Mouse (Mus musculus): Measurements from ENCODE around the gene Rap1gds1. TPM values are rescaled to one million over a fixed set of nuclear protein-coding genes. Genes with fewer than 3 reads are reported as not detected.

Gene Rap1gds1
- polyA plus RNA-seq, 1 experiment from 2014 or later: 42.6 TPM

DNA sequence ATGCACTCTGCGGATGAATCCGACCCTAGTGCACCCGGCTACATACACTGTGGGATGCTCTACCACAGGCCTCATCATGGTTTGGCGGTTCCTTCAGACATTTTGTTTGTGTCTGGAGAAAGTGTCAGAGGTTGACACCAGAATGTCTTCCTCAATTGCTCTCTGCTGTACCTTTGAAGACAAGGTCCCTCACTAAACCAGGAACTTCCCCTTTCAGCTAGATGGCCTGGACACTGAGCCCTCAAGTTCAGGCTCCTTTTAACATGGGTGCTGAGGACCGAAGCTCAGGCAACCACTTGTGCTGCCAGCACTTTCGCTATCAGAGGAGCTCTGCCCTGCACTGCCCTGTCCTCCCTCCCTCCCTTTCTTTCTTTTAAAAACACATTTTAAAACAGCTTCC, 92.8 kb downstream of the Rap1gds1 start:
- Histone ChIP-seq H3K4me3 (ENCODE audit: low read length) (no peak overlapping the region), H3K4me1 (ENCODE audit: control insufficient read depth, insufficient read depth, low read length) (no peaks in the 10 kb centered on the region), H3K9ac (ENCODE audit: low read depth, low read length) (no peak overlapping the region), H3K27me3 (replicated peaks; ENCODE audit: control insufficient read depth, insufficient read depth, low read length) (no peaks in the 10 kb centered on the region), H3K36me3 (ENCODE audit: control insufficient read depth, insufficient read depth, low read length) (peaks cover 2% of the 10 kb centered on the region; the same call in 1 of the 2 replicates), H3K9me3 (ENCODE audit: control insufficient read depth, low read length) (no peaks in the 10 kb centered on the region), H3K4me2 (ENCODE audit: low read depth, low read length) (no peak overlapping the region), H3K27ac (ENCODE audit: low read length) (no peak overlapping the region)
- ATAC-seq: no peak
- 94% methylated on average over 6 of the region's 6 CpGs for WGBS

DNA sequence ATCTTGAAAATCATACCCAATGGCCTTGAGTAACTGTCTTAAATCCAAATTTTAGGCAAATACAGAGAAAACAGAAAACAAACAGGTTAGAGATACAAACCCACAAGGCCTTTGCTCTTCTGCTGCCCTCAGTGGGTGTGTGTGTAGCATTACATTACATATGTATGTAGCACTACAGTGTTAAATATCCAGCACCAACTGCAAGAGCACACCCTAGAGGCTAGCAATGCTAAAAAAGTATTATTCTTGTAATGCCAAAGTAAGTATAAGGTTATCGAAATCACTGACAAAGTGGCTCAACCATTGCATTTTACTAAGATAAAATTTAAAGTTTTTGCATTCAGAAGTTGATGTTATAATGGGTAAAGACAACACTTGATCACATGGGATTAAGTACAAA, 97.6 kb downstream of the Rap1gds1 start:
- Histone ChIP-seq H3K36me3 (ENCODE audit: control insufficient read depth, insufficient read depth, low read length) (peaks cover 7% of the 10 kb centered on the region), H3K4me1 (ENCODE audit: control insufficient read depth, insufficient read depth, low read length) (no peaks in the 10 kb centered on the region), H3K27me3 (replicated peaks; ENCODE audit: control insufficient read depth, insufficient read depth, low read length) (no peaks in the 10 kb centered on the region), H3K4me2 (ENCODE audit: low read depth, low read length) (no peak overlapping the region), H3K9me3 (ENCODE audit: control insufficient read depth, low read length) (no peaks in the 10 kb centered on the region), H3K27ac (ENCODE audit: low read length) (no peak overlapping the region), H3K9ac (ENCODE audit: low read depth, low read length) (no peak overlapping the region), H3K4me3 (ENCODE audit: low read length) (no peak overlapping the region)
- no peak for ATAC-seq
- 98% methylated on average over 1 of the region's 1 CpGs for whole genome bisulfite sequencing

GRCm38 (mm10) chr3:138967627-138968026, 107.4 kb downstream of the Rap1gds1 start:
- Histone ChIP-seq H3K36me3 (ENCODE audit: control insufficient read depth, insufficient read depth, low read length) (no peaks in the 10 kb centered on the region), H3K27me3 (replicated peaks; ENCODE audit: control insufficient read depth, insufficient read depth, low read length) (no peaks in the 10 kb centered on the region), H3K4me1 (ENCODE audit: control insufficient read depth, insufficient read depth, low read length) (no peaks in the 10 kb centered on the region), H3K4me2 (ENCODE audit: low read depth, low read length) (no peak overlapping the region), H3K9ac (ENCODE audit: low read depth, low read length) (no peak overlapping the region), H3K9me3 (ENCODE audit: control insufficient read depth, low read length) (no peaks in the 10 kb centered on the region), H3K27ac (ENCODE audit: low read length) (no peak overlapping the region), H3K4me3 (ENCODE audit: low read length) (no peak overlapping the region)
- no peak for ATAC-seq
- WGBS: 93% methylated on average over 9 of the region's 9 CpGs

GRCm38 (mm10) chr3:138958527-138958926, 116.5 kb downstream of the Rap1gds1 start:
- no peak for ATAC-seq
- no peak overlapping the region for H3K9ac ChIP-seq (ENCODE audit: low read depth, low read length)
- no peak overlapping the region for H3K4me3 ChIP-seq (ENCODE audit: low read length)
- H3K4me1 ChIP-seq (ENCODE audit: control insufficient read depth, insufficient read depth, low read length): no peaks in the 10 kb centered on the region
- H3K27ac ChIP-seq (ENCODE audit: low read length): no peak overlapping the region
- no peaks in the 10 kb centered on the region for H3K9me3 ChIP-seq (ENCODE audit: control insufficient read depth, low read length)
- H3K27me3 ChIP-seq (replicated peaks; ENCODE audit: control insufficient read depth, insufficient read depth, low read length): no peaks in the 10 kb centered on the region
- WGBS: 91% methylated on average over 8 of the region's 8 CpGs
- H3K4me2 ChIP-seq (ENCODE audit: low read depth, low read length): no peak overlapping the region
- H3K36me3 ChIP-seq (ENCODE audit: control insufficient read depth, insufficient read depth, low read length): no peaks in the 10 kb centered on the region; the same call in 1 of the 2 replicates

DNA sequence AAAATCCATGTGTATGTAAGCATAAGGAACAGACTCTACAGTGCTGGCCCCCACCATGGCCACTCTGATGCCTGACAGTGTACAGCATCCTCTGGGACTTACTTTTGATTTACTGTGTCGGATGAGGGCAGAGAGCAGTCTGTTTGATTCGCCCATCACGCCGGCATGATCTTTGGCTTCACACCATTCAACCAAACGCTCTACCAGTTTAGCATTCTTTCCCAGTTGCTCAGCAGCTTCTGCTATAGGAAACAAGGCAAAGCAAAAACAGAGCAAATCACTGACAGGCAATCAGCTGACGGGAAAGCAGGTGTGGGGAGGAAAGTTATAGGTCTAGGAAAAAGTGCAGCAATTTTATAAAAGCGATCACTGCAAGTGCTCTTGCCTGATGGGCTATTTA, 119.8 kb downstream of the Rap1gds1 start:
- no peaks in the 10 kb centered on the region; the same call in 1 of the 2 replicates for H3K36me3 ChIP-seq (ENCODE audit: control insufficient read depth, insufficient read depth, low read length)
- 92% methylated on average over 7 of the region's 7 CpGs for WGBS
- ATAC-seq: no peak

DNA sequence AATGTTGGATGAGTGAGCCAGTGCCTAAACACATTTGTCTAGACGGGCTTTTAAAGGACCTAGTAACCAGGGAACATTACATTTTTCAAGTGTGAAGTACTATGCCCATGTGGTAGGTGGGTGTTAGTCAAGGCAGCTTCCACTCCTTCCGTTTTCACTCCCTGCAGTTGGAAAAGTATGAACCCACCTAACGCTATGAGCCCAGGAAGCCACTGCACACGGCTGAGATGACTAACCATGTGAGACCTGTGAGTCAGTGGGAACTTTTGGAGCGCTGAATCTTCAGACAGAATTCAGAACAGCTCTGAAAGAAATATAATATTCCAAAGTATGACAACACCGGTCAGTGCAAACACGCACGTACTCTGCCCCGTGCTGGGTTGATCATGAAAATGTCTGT, 125.9 kb downstream of the Rap1gds1 start:
- Histone ChIP-seq H3K4me2 (ENCODE audit: low read depth, low read length) (no peak overlapping the region), H3K36me3 (ENCODE audit: control insufficient read depth, insufficient read depth, low read length) (peaks cover under 1% of the 10 kb centered on the region; the same call in 1 of the 2 replicates), H3K9me3 (ENCODE audit: control insufficient read depth, low read length) (no peaks in the 10 kb centered on the region), H3K4me1 (ENCODE audit: control insufficient read depth, insufficient read depth, low read length) (no peaks in the 10 kb centered on the region), H3K4me3 (ENCODE audit: low read length) (no peak overlapping the region), H3K27me3 (replicated peaks; ENCODE audit: control insufficient read depth, insufficient read depth, low read length) (no peaks in the 10 kb centered on the region), H3K27ac (ENCODE audit: low read length) (no peak overlapping the region), H3K9ac (ENCODE audit: low read depth, low read length) (no peak overlapping the region)
- WGBS: 95% methylated on average over 9 of the region's 9 CpGs
- no peak for ATAC-seq

More for the DNA sequence above, 119.8 kb downstream of the Rap1gds1 start:
- Histone ChIP-seq H3K27ac (ENCODE audit: low read length) (no peak overlapping the region), H3K9me3 (ENCODE audit: control insufficient read depth, low read length) (no peaks in the 10 kb centered on the region), H3K4me1 (ENCODE audit: control insufficient read depth, insufficient read depth, low read length) (no peaks in the 10 kb centered on the region), H3K27me3 (replicated peaks; ENCODE audit: control insufficient read depth, insufficient read depth, low read length) (no peaks in the 10 kb centered on the region), H3K9ac (ENCODE audit: low read depth, low read length) (no peak overlapping the region), H3K4me2 (ENCODE audit: low read depth, low read length) (no peak overlapping the region), H3K4me3 (ENCODE audit: low read length) (no peak overlapping the region)

DNA sequence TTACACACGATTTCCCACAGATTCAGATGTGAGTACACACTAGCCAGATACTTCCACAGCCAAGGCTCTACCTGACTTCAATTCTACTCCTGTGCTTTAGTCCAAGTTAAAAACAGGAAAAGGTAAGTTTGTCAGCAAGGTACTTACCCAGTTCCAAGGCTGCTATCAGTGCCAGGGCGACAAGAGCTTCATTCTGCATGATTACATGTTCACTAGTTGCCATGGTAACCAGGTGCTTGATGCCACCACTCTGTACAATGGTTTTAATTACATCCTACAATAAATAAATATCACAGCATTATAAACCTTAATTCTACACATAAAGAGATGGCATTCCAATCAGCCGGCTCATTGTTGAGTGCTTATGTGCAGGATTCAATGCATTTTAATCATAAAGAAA, 129.5 kb downstream of the Rap1gds1 start:
- Histone ChIP-seq H3K27ac (ENCODE audit: low read length) (no peak overlapping the region), H3K27me3 (replicated peaks; ENCODE audit: control insufficient read depth, insufficient read depth, low read length) (no peaks in the 10 kb centered on the region), H3K9ac (ENCODE audit: low read depth, low read length) (no peak overlapping the region), H3K4me2 (ENCODE audit: low read depth, low read length) (no peak overlapping the region), H3K36me3 (ENCODE audit: control insufficient read depth, insufficient read depth, low read length) (peaks cover 2% of the 10 kb centered on the region; the same call in 1 of the 2 replicates), H3K9me3 (ENCODE audit: control insufficient read depth, low read length) (no peaks in the 10 kb centered on the region), H3K4me3 (ENCODE audit: low read length) (no peak overlapping the region), H3K4me1 (ENCODE audit: control insufficient read depth, insufficient read depth, low read length) (no peaks in the 10 kb centered on the region)
- 91% methylated on average over 3 of the region's 3 CpGs for WGBS
- no peak for ATAC-seq

DNA sequence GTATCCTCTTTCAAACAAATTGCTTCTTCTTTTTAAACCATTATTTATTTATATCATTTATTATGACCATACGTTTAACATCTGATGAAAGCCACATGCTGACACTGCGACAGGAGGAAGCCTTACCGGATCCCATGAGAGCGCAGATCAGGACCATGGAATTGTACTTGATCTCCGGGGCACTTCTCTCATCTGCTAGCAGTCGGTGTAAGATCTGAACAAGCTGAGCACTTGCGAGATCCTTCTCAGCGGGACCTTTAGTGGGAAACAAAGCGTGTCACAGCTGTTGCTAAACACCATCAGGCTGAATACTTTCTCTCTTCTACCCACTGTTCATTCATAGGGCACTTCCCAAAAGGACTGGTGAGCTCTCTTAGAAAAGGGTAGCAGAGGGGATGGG, 133.4 kb downstream of the Rap1gds1 start:
- Histone ChIP-seq H3K27me3 (replicated peaks; ENCODE audit: control insufficient read depth, insufficient read depth, low read length) (no peaks in the 10 kb centered on the region), H3K9ac (ENCODE audit: low read depth, low read length) (no peak overlapping the region), H3K4me2 (ENCODE audit: low read depth, low read length) (no peak overlapping the region), H3K9me3 (ENCODE audit: control insufficient read depth, low read length) (no peaks in the 10 kb centered on the region), H3K36me3 (ENCODE audit: control insufficient read depth, insufficient read depth, low read length) (peaks cover 15% of the 10 kb centered on the region), H3K4me3 (ENCODE audit: low read length) (no peak overlapping the region), H3K27ac (ENCODE audit: low read length) (no peak overlapping the region), H3K4me1 (ENCODE audit: control insufficient read depth, insufficient read depth, low read length) (0 out of 2 replicates have a peak, but pooled peaks cover 3% of the 10 kb centered on the region)
- WGBS: 60% methylated on average over 9 of the region's 9 CpGs
- no peak for ATAC-seq

GRCm38 (mm10) chr3:138937241-138937640, 137.8 kb downstream of the Rap1gds1 start:
- no peak overlapping the region for H3K27ac ChIP-seq (ENCODE audit: low read length)
- H3K9me3 ChIP-seq (ENCODE audit: control insufficient read depth, low read length): no peaks in the 10 kb centered on the region
- ATAC-seq: no peak
- no peaks in the 10 kb centered on the region for H3K27me3 ChIP-seq (replicated peaks; ENCODE audit: control insufficient read depth, insufficient read depth, low read length)
- no peak overlapping the region for H3K4me3 ChIP-seq (ENCODE audit: low read length)
- WGBS: 95% methylated on average over 10 of the region's 10 CpGs
- no peak overlapping the region for H3K9ac ChIP-seq (ENCODE audit: low read depth, low read length)
- H3K4me1 ChIP-seq (ENCODE audit: control insufficient read depth, insufficient read depth, low read length): 0 out of 2 replicates have a peak, but pooled peaks cover 3% of the 10 kb centered on the region
- H3K36me3 ChIP-seq (ENCODE audit: control insufficient read depth, insufficient read depth, low read length): peaks cover 13% of the 10 kb centered on the region
- H3K4me2 ChIP-seq (ENCODE audit: low read depth, low read length): no peak overlapping the region

DNA sequence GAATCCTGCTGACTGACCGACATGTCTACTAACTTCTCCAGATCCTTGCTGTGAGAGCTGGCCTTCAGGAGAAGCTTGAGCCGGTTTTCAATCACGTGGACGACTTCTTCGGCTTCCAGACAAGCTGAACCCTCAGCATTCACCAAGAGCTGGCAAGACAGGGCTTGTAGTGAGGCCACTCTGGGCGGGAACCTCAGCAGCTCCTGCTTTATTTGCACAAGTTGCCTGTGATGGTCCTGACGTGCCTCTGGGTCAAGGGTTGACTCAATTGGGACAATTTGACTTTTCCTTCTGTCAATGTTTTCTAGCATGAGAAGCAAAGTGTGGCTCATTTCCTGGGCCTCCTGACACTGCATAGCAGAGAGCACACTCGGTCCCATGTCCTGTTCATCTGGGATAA, 138.2 kb downstream of the Rap1gds1 start:
- Histone ChIP-seq H3K9ac (ENCODE audit: low read depth, low read length) (no peak overlapping the region), H3K27ac (ENCODE audit: low read length) (no peak overlapping the region), H3K9me3 (ENCODE audit: control insufficient read depth, low read length) (no peaks in the 10 kb centered on the region), H3K4me1 (ENCODE audit: control insufficient read depth, insufficient read depth, low read length) (0 out of 2 replicates have a peak, but pooled peaks cover 3% of the 10 kb centered on the region), H3K27me3 (replicated peaks; ENCODE audit: control insufficient read depth, insufficient read depth, low read length) (no peaks in the 10 kb centered on the region), H3K36me3 (ENCODE audit: control insufficient read depth, insufficient read depth, low read length) (peaks cover 13% of the 10 kb centered on the region), H3K4me2 (ENCODE audit: low read depth, low read length) (no peak overlapping the region), H3K4me3 (ENCODE audit: low read length) (no peak overlapping the region)
- no peak for ATAC-seq
- WGBS: 79% methylated on average over 8 of the region's 8 CpGs

All from intestine, embryonic 16.5 days (tissue).